Mouse (Mus musculus) kidney, adult 2 months (tissue): ENCODE data around the gene Acaa1b. TPM values are rescaled to one million over a fixed set of nuclear protein-coding genes. Genes with fewer than 3 reads are reported as not detected.

Experiments used
- DNase-seq: peaks from one replicate; pipeline ENCODE4 v3.0.0; 2021
- H3K27ac ChIP-seq: fragments of 200-500 bp; 2 replicates; pipeline ENCODE4 v1.5.1; 2012; ENCODE audit warnings: low read depth, low read length, control low read depth, inconsistent platforms; ENCODE audit not compliant: insufficient read depth
- H3K27me3 ChIP-seq: fragments of 200-500 bp; replicated peaks from 2 replicates; pipeline ENCODE4 v1.6.1; 2012; ENCODE audit warnings: mild to moderate bottlenecking, moderate library complexity, low read length, inconsistent platforms; ENCODE audit not compliant: control insufficient read depth, insufficient read depth
- H3K36me3 ChIP-seq: fragments of 200-500 bp; 2 replicates; pipeline ENCODE4 v1.6.1; 2012; ENCODE audit warnings: mild to moderate bottlenecking, moderate library complexity, low read length, inconsistent platforms; ENCODE audit not compliant: control insufficient read depth, insufficient read depth
- H3K4me1 ChIP-seq: fragments of 200-500 bp; 2 replicates; pipeline ENCODE4 v1.6.1; 2011; ENCODE audit warnings: low read length; ENCODE audit not compliant: control insufficient read depth, insufficient read depth
- H3K4me3 ChIP-seq: fragments of 200-500 bp; 2 replicates; pipeline ENCODE4 v1.5.1; 2011; ENCODE audit warnings: mild to moderate bottlenecking, low read depth, low read length, control low read depth; ENCODE audit not compliant: insufficient read depth
- CTCF ChIP-seq: fragments of 200-500 bp; conservative IDR thresholded peaks from 2 replicates; pipeline ENCODE4 v1.5.1; 2011; ENCODE audit warnings: low read depth, mild to moderate bottlenecking, control low read depth, low read length, moderate library complexity, mixed read lengths; ENCODE audit not compliant: insufficient read depth, insufficient read length
- POLR2A ChIP-seq: fragments of 200-500 bp; IDR thresholded peaks from one replicate; pipeline ENCODE4 v1.6.1; 2011; ENCODE audit warnings: low read depth, low read length, control low read depth
- WGBS: fragments of 180-500 bp; shearing (Covaris S2); methylation state at CpG from one replicate; pipeline ENCODE4 v1.1.7; 2018; 5-methylcytosine and 5-hydroxymethylcytosine counted together
- polyA plus RNA-seq: library from polyadenylated mRNA; depleted of rRNA; stranded (reverse); fragments of >200 nt; gene quantifications from 2 replicates; pipeline ENCODE4 v1.2.3, GENCODE M21; 2012

The Acaa1b gene
- polyA plus RNA-seq, 1 experiment = 417 TPM

DNA sequence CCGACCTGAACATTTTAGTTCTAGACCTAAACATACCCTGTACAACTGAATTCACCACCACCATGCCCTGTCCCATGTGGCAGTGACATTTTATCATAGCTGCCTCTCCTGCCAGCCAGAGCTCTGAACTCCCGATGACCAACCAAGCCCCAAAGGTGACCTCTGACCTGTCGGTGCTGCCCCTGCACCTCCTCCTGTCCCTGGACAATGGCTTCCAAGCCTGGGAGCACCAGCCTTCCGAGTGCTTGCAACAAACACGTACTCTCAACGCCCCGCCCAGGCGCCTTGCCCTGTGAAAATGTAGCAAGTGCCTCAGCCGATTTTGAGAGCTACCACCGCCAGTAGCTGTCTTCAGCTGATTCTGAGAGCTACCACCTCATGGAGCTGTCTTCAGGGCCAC, 11.8 kb downstream of the Acaa1b start:
- H3K27me3 ChIP-seq = no peaks in the 10 kb centered on the region
- WGBS = 69% methylated on average over 10 of the region's 10 CpGs
- H3K4me3 ChIP-seq = no peak overlapping the region
- DNase-seq = no peak
- no peak overlapping the region for H3K27ac ChIP-seq
- no peaks in the 10 kb centered on the region for H3K4me1 ChIP-seq
- no peak for TF ChIP-seq CTCF
- no peak for TF ChIP-seq POLR2A
- no peaks in the 10 kb centered on the region for H3K36me3 ChIP-seq

GRCm38 (mm10) chr9:119144696-119145095, 12.2 kb downstream of the Acaa1b start:
- no peaks in the 10 kb centered on the region for H3K36me3 ChIP-seq
- H3K4me3 ChIP-seq = no peak overlapping the region
- no peak overlapping the region for H3K27ac ChIP-seq
- no peak for TF ChIP-seq POLR2A
- no peak for TF ChIP-seq CTCF
- no peak for DNase-seq
- 75% methylated on average over 8 of the region's 8 CpGs for WGBS
- H3K4me1 ChIP-seq = no peaks in the 10 kb centered on the region
- H3K27me3 ChIP-seq = no peaks in the 10 kb centered on the region

GRCm38 (mm10) chr9:119143372-119143771, 13.5 kb downstream of the Acaa1b start:
- no peaks in the 10 kb centered on the region for H3K27me3 ChIP-seq
- H3K36me3 ChIP-seq = no peaks in the 10 kb centered on the region
- TF ChIP-seq CTCF = peak; percentile 41
- no peak for TF ChIP-seq POLR2A
- no peaks in the 10 kb centered on the region for H3K4me1 ChIP-seq
- H3K27ac ChIP-seq = no peak overlapping the region
- H3K4me3 ChIP-seq = no peak overlapping the region
- WGBS = 70% methylated on average over 9 of the region's 9 CpGs
- DNase-seq = no peak

- Histone ChIP-seq H3K36me3 (no peaks in the 10 kb centered on the region), H3K4me3 (no peak overlapping the region), H3K4me1 (no peaks in the 10 kb centered on the region), H3K27ac (no peak overlapping the region), H3K27me3 (no peaks in the 10 kb centered on the region)
- no peak for DNase-seq
- TF ChIP-seq CTCF = no peak
- TF ChIP-seq POLR2A = no peak
- 77% methylated on average over 5 of the region's 5 CpGs for WGBS
Measured at GRCm38 (mm10) chr9:119142066-119142465, 14.8 kb downstream of the Acaa1b start.

- 81% methylated on average over 2 of the region's 2 CpGs for WGBS
- Histone ChIP-seq H3K4me3 (no peak overlapping the region), H3K27ac (no peak overlapping the region), H3K27me3 (no peaks in the 10 kb centered on the region), H3K4me1 (no peaks in the 10 kb centered on the region), H3K36me3 (no peaks in the 10 kb centered on the region)
- TF ChIP-seq CTCF = no peak
- no peak for TF ChIP-seq POLR2A
- no peak for DNase-seq
Measured at GRCm38 (mm10) chr9:119138836-119139235, 18.1 kb downstream of the Acaa1b start.

- TF ChIP-seq POLR2A = no peak
- TF ChIP-seq CTCF = no peak
- Histone ChIP-seq H3K4me1 (no peaks in the 10 kb centered on the region; the same call in 1 of the 2 replicates), H3K36me3 (no peaks in the 10 kb centered on the region), H3K27ac (no peak overlapping the region), H3K27me3 (no peaks in the 10 kb centered on the region), H3K4me3 (no peak overlapping the region)
- 27% methylated on average over 5 of the region's 5 CpGs for WGBS
- DNase-seq = peak; percentile 38
Measured at GRCm38 (mm10) chr9:119130692-119131091, 26.2 kb downstream of the Acaa1b start.

DNA sequence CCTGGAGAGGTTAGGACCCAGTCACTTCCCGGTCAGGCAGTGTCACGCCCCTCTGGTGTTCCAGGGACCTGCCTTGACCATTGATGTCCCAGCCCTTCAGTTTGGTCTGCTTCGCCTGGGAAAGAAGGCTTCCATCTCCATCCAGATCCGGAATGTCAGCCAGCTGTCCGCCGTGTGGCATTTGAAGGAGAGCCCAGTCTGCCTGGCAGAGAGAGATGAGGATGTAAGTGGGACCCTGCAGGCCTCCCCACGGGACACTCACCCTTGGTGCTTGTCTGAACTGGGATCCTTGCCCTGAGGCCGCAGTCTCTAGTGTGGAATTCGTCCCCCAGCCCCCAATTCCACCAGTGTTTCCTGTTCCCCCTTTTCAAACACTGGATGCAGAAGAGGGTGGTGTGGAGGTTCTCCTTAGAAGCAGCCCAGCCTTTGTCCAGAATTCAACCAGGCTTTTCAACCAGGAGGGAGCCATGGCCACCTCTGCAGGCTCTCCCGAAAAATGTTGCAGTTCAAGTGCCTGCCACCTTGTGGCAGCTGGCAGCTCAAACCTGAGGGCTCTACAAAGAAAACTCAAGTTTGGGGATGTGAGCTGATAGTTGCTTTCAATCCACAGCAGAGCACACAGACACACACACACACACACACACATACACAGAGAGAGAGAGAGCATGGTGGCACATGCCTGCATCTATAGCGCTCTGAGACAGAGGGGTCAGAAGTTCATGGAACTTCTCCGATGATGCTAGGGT, 28.3 kb downstream of the Acaa1b start:
- DNase-seq = no peak
- H3K36me3 ChIP-seq = no peaks in the 10 kb centered on the region

More for the DNA sequence above, 28.3 kb downstream of the Acaa1b start:
- Histone ChIP-seq H3K4me1 (no peaks in the 10 kb centered on the region; the same call in 1 of the 2 replicates), H3K4me3 (no peak overlapping the region), H3K27me3 (no peaks in the 10 kb centered on the region), H3K27ac (no peak overlapping the region)
- TF ChIP-seq POLR2A (no peak), CTCF (no peak; the same call in 1 of the 2 replicates)
- 79% methylated on average over 12 of the region's 12 CpGs for WGBS
